Mouse (Mus musculus): ENCODE data around the gene B430305J03Rik. TPM values are rescaled to one million over a fixed set of nuclear protein-coding genes. Genes with fewer than 3 reads are reported as not detected.

B430305J03Rik gene
- not detected in 2 replicates for polyA plus RNA-seq (2016; fragmentation: Nextera tagmentation; extraction: Ambion mirVana)

DNA sequence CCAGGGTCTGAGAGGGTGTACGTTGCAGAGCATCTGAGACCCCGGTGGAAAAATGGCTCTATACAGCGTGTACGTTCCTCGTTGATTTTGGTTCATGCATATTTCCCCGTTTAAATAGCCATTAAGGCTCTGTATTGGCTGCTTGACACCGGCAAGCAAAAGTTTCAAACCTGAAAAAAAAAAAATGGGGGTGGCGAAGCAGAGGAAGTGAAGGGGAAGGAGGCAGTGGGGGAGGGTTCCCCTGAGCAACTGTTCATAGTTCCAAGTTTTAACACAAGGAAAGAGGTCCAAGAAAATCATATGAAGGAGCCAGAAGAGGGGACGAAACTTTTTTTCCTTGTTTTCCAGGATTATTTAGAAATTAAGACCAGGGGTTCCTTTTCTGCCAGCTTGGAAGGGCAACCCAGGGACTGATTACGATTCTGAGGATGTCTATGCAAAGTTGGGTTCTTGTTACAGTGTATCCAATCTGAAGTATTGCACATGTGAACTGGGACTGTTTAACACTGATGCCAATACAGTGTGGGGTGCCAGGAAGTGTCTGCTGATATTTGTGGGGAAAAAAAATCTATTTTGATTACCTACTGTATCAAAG, at the start of gene B430305J03Rik:
Gene B430305J03Rik, minus strand, starts transcription at position 173 of the 595 bp plus-strand sequence.
- Histone ChIP-seq H3K4me3 (peak within 1 kb of the TSS; percentile 70), H3K36me3 (peaks cover 9% of the 10 kb centered on the region; the same call in 1 of the 2 replicates), H3K4me1 (replicated peaks) (peaks cover 31% of the 10 kb centered on the region), H3K9me3 (no peaks in the 10 kb centered on the region), H3K27me3 (ENCODE audit: insufficient read depth, poor library complexity, severe bottlenecking) (no peaks in the 10 kb centered on the region), H3K27ac (peak within 1 kb of the TSS; percentile 96)
- no peak for DNase-seq (ENCODE audit: low spot score)
- 4% methylated on average over 10 of the region's 10 CpGs for WGBS

DNA sequence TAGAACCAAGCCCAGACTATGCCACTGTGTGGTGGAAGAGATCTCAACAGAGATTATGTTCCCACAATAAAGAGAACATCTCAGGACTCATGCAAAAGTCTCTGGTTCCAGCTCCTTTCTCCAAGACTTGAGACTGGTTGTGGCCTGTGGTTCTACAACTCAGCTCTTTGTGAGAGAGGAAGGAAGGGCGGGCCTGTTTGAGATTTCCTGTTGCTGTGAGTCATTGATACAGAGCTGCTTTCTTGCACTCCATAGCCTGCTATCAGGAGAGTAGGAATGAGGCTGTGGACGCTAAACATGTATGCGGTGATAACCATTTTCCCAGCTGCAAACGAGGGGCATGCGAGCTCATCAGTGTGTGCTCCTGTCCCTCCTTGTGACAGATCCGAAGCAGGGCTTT, 43.9 kb upstream of the B430305J03Rik start:
- WGBS, result 86% methylated on average over 6 of the region's 6 CpGs
- no peak overlapping the region for H3K4me3 ChIP-seq
- H3K27ac ChIP-seq, result no peak overlapping the region
- no peak for DNase-seq (ENCODE audit: low spot score)
- H3K27me3 ChIP-seq (ENCODE audit: insufficient read depth, poor library complexity, severe bottlenecking), result no peaks in the 10 kb centered on the region
- H3K9me3 ChIP-seq, result no peaks in the 10 kb centered on the region
- H3K4me1 ChIP-seq (replicated peaks), result no peaks in the 10 kb centered on the region
- no peaks in the 10 kb centered on the region for H3K36me3 ChIP-seq

DNA sequence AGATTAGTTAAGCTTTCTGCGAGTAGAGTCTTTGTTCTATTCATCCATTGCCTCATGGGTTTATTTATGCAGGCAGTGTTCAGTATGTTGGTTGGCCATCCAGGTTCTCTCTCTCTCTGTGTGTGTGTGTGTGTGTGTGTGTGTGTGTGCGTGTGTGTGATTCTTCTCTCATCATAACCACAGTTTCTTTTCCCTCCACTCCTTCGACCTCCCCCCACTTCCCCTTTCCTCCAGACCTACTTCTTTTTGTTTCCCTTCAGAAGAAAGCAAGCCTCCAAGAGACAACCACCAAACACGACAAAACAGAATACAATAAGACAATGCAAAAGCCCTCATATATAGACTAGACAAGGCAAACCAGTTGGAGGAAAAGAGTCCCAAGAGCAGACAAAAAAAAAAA, 41.2 kb upstream of the B430305J03Rik start:
- no peaks in the 10 kb centered on the region for H3K4me1 ChIP-seq (replicated peaks)
- no peaks in the 10 kb centered on the region for H3K9me3 ChIP-seq
- H3K27ac ChIP-seq, result no peak overlapping the region
- DNase-seq (ENCODE audit: low spot score), result no peak
- no peaks in the 10 kb centered on the region for H3K36me3 ChIP-seq
- H3K4me3 ChIP-seq, result no peak overlapping the region
- H3K27me3 ChIP-seq (ENCODE audit: insufficient read depth, poor library complexity, severe bottlenecking), result no peaks in the 10 kb centered on the region
- 85% methylated on average over 4 of the region's 4 CpGs for WGBS

DNA sequence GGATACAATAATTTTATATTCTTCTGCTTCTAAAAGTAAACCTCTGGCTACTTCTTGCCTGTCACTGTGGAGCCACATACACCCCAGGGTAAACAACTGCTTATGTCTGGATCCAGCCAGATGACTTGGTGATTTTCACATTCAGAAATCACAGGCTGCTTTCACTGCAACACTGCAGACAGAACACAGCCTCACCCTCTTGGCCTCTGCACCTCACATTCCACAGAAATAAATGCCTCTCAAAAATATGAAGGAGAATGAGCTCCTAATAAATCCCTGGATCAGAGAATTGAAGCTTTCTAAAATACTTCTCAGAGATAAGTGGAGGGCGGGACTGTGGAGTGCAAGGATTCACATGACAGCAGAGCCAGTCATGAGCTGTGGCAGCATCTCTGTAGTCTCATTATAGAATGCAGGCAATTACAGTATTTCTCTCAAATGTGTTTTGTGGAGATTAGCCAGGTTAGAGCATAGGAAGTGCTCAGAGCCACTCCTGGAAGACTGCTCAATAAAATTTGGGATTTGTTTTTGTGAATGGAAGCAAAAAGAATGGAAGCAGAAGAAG, 35.2 kb upstream of the B430305J03Rik start:
- Histone ChIP-seq H3K4me3 (no peak overlapping the region), H3K36me3 (no peaks in the 10 kb centered on the region), H3K27me3 (ENCODE audit: insufficient read depth, poor library complexity, severe bottlenecking) (no peaks in the 10 kb centered on the region), H3K9me3 (no peaks in the 10 kb centered on the region), H3K27ac (no peak overlapping the region), H3K4me1 (replicated peaks) (peaks cover 12% of the 10 kb centered on the region)
- WGBS, result 66% methylated on average over 1 of the region's 1 CpGs
- DNase-seq (ENCODE audit: low spot score), result no peak

DNA sequence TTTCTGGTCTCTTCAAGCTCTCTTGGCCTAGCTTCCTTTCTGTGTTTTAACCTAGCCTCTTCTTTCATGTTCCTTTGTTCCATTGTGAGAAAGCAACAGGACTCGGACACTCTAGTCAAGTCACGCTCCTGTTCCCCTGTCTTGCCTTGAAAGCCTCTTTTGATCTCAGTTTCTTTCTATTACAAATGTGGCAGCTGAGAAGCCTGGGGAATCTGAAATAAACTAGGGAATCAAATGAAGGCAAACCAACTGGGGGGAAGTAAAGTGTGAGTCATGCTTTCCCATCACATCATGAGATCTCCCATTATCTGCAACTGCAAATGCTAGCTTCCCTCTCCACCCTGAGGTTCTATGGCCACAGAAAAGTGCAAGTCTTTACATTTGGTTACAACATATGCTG, 31.0 kb upstream of the B430305J03Rik start:
- 21% methylated on average over 2 of the region's 2 CpGs for WGBS
- H3K4me1 ChIP-seq (replicated peaks), result peaks cover 19% of the 10 kb centered on the region
- H3K27me3 ChIP-seq (ENCODE audit: insufficient read depth, poor library complexity, severe bottlenecking), result no peaks in the 10 kb centered on the region
- no peak overlapping the region for H3K4me3 ChIP-seq
- DNase-seq (ENCODE audit: low spot score), result no peak
- no peaks in the 10 kb centered on the region for H3K9me3 ChIP-seq
- H3K36me3 ChIP-seq, result no peaks in the 10 kb centered on the region
- H3K27ac ChIP-seq, result peak overlapping the region; percentile 45; the same call in 1 of the 2 replicates

DNA sequence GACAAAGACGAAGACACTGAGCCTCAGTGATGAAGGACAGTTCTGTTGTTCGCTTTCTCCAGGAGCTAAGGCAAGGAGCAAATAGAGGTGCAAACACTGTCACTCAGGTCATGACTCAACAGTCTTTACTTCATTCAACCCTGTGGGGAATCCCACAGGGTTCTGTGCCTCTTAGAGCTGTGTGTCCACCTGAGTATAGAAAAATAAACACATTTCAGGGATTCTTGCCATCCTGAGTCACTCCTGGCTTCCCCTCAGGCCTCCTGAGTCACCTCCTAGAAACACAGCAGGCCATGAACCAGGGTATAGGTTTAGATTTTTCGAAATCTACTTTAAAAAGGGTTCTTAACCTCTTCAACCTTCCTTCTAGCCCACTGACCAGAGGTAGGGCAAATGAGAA, 29.6 kb upstream of the B430305J03Rik start:
- Histone ChIP-seq H3K4me3 (no peak overlapping the region), H3K9me3 (no peaks in the 10 kb centered on the region), H3K27ac (no peak overlapping the region), H3K36me3 (no peaks in the 10 kb centered on the region), H3K27me3 (ENCODE audit: insufficient read depth, poor library complexity, severe bottlenecking) (no peaks in the 10 kb centered on the region), H3K4me1 (replicated peaks) (peaks cover 19% of the 10 kb centered on the region)
- no peak for DNase-seq (ENCODE audit: low spot score)
- WGBS, result 79% methylated on average over 3 of the region's 3 CpGs

DNA sequence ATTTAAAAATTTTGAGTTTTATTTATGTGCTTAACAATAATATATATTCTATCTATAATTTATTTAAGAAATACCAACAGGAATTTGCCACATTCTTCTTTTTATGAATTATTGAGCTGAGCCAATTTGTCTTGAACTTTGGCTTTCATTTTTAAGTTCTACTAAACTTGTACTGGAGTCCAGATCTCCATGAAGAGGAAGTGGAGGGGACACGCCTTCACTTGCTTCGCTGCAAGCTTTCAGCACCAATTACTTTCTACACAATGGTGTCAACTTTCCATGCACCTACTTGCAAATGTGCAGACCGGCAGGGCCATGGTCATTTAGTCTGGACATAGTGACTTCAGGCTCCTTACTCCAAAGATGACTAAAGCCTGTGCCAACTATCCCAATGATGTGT, 27.8 kb upstream of the B430305J03Rik start:
- WGBS, result 62% methylated on average over 3 of the region's 3 CpGs
- Histone ChIP-seq H3K9me3 (no peaks in the 10 kb centered on the region), H3K36me3 (no peaks in the 10 kb centered on the region), H3K4me1 (replicated peaks) (peaks cover 19% of the 10 kb centered on the region), H3K27ac (no peak overlapping the region), H3K4me3 (no peak overlapping the region), H3K27me3 (ENCODE audit: insufficient read depth, poor library complexity, severe bottlenecking) (no peaks in the 10 kb centered on the region)
- DNase-seq (ENCODE audit: low spot score), result no peak

DNA sequence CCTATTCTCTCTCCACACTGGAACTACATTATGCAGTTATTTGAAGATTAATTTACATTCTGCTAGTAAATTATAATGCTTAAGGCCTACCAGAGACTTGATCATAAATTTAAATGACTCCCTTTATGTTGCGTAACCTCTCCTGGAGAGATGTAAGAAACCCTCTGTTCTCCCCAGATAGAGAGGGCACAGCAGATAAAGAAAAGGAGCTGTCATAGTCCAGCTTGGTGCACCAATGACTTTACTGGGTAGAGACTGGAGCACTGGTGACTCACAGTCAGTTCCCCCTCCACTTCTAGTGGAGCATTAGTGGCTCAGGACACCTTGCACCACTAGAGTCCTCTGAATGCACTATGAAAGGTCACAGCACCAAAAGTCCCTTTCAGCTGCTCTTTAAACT, 27.1 kb upstream of the B430305J03Rik start:
- H3K9me3 ChIP-seq, result no peaks in the 10 kb centered on the region
- no peaks in the 10 kb centered on the region for H3K36me3 ChIP-seq
- no peaks in the 10 kb centered on the region for H3K27me3 ChIP-seq (ENCODE audit: insufficient read depth, poor library complexity, severe bottlenecking)
- H3K4me3 ChIP-seq, result no peak overlapping the region
- peaks cover 19% of the 10 kb centered on the region for H3K4me1 ChIP-seq (replicated peaks)
- DNase-seq (ENCODE audit: low spot score), result no peak
- WGBS, result 81% methylated on average over 1 of the region's 1 CpGs
- H3K27ac ChIP-seq, result no peak overlapping the region

DNA sequence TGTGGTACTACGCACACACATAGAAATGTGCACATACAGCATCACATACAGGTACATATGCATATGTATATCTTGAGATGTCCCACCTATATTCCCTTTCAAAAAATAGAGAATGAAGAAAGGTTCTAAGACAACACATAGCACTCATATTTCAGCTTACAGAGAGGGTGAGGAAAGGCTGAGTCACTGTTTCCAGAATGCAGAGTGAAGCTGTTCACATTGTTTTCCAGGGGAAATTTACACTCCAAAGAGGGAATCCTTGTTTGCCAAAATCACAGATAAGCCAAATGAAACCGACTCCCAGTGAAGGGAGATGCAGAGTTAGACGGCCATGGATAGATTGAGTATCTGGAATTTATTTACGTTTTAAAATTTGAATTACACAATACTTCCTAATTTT, 25.8 kb upstream of the B430305J03Rik start:
- Histone ChIP-seq H3K4me1 (replicated peaks) (peaks cover 12% of the 10 kb centered on the region), H3K27me3 (ENCODE audit: insufficient read depth, poor library complexity, severe bottlenecking) (no peaks in the 10 kb centered on the region), H3K4me3 (no peak overlapping the region), H3K27ac (no peak overlapping the region), H3K9me3 (no peaks in the 10 kb centered on the region), H3K36me3 (no peaks in the 10 kb centered on the region)
- WGBS, result 84% methylated on average over 4 of the region's 4 CpGs
- DNase-seq (ENCODE audit: low spot score), result no peak

DNA sequence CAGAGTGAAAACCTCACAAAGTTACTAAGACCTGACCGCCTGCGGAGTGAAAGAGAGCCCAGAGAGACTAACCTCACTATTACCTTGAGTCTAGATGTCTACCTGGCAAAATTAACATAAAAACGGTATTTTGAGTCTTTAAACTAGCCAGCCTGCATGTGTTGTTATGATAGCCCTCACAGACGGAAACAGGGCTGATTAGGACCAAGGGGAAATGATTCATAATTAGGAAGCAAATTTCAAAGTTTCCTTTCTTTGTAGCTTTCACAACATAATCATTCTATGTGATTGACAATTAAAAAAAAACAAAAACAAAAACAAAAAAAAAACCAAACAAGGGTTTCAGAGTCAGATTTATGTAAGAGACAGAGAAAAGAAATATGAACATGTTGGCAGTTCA, 20.6 kb upstream of the B430305J03Rik start:
- H3K27ac ChIP-seq, result no peak overlapping the region
- H3K4me1 ChIP-seq (replicated peaks), result no peaks in the 10 kb centered on the region
- no peaks in the 10 kb centered on the region for H3K36me3 ChIP-seq
- 85% methylated on average over 4 of the region's 4 CpGs for WGBS
- no peaks in the 10 kb centered on the region for H3K27me3 ChIP-seq (ENCODE audit: insufficient read depth, poor library complexity, severe bottlenecking)
- H3K4me3 ChIP-seq, result no peak overlapping the region
- H3K9me3 ChIP-seq, result no peaks in the 10 kb centered on the region
- no peak for DNase-seq (ENCODE audit: low spot score)

DNA sequence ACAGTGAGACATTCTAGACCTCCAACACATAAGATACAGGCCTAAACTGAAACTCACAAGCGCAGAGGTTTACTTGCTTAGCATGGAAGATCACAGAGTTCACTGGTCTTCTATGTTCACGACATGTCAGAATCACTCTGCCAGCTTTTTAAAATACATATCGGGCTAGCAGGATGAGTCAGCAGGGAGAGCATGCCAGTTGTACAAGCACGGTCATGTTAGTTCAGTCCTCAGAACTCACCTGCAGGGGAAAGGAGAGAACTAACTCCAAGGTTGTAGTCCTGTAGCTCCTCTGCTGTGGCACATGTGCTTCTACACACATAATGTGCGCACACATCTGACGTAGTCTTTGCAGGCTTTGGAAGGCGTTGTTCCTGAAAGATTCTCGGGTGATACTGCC, 10.2 kb upstream of the B430305J03Rik start:
- Histone ChIP-seq H3K4me3 (no peak overlapping the region), H3K27me3 (ENCODE audit: insufficient read depth, poor library complexity, severe bottlenecking) (no peaks in the 10 kb centered on the region), H3K4me1 (replicated peaks) (no peaks in the 10 kb centered on the region), H3K36me3 (no peaks in the 10 kb centered on the region), H3K27ac (no peak overlapping the region), H3K9me3 (no peaks in the 10 kb centered on the region)
- no peak for DNase-seq (ENCODE audit: low spot score)
- WGBS, result 92% methylated on average over 8 of the region's 8 CpGs

DNA sequence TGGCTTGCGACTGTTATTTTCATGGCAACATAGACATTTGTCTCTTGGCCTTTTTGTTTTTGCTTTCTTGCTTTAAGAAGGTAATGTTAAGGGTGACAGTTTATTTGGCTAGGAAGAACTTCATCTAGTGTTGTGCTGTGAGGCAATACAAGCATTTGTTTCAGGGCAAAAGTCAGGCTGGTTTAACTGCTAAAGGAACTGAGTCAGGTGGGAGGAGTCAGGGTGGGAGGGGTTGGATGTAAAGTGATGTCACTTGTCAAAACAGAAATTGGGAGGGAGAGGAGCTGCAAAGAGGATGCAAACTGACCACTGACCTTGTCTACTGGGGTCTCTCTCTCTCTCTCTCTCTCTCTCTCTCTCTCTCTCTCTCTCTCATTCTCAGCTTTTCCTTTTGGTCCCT, 2.7 kb upstream of the B430305J03Rik start:
- Histone ChIP-seq H3K27me3 (ENCODE audit: insufficient read depth, poor library complexity, severe bottlenecking) (no peaks in the 10 kb centered on the region), H3K9me3 (no peaks in the 10 kb centered on the region), H3K27ac (no peak overlapping the region), H3K4me3 (no peak overlapping the region), H3K4me1 (replicated peaks) (peaks cover 27% of the 10 kb centered on the region), H3K36me3 (peaks cover 9% of the 10 kb centered on the region; the same call in 1 of the 2 replicates)
- 89% methylated on average over 1 of the region's 1 CpGs for whole genome bisulfite sequencing
- DNase-seq (ENCODE audit: low spot score), result no peak

DNA sequence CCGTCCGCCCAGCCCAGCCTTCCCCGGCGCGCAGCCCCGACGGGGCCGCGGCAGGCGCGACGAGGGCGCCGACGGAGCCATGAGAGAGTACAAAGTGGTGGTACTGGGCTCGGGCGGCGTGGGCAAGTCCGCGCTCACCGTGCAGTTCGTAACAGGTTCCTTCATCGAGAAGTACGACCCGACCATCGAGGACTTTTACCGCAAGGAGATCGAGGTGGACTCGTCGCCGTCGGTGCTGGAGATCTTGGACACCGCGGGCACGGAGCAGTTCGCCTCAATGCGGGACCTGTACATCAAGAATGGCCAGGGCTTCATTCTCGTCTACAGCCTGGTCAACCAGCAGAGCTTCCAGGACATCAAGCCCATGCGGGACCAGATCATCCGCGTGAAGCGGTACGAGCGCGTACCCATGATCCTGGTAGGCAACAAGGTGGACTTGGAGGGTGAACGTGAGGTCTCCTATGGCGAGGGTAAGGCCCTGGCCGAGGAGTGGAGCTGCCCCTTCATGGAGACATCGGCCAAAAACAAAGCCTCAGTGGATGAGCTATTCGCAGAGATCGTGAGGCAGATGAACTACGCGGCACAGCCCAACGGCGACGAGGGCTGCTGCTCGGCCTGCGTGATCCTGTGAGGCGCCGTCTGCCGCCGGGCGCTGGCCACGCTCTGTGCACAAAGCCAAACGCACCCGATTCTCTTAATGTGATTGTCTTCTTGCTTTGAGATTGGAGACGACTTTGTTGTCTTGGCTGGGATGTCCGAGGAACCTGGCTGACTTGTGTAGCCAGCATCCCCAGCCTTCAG, 573 bp downstream of the B430305J03Rik start:
- no peaks in the 10 kb centered on the region for H3K27me3 ChIP-seq (ENCODE audit: insufficient read depth, poor library complexity, severe bottlenecking)
- H3K9me3 ChIP-seq, result no peaks in the 10 kb centered on the region
- peaks cover 9% of the 10 kb centered on the region; the same call in 1 of the 2 replicates for H3K36me3 ChIP-seq
- peaks cover 31% of the 10 kb centered on the region for H3K4me1 ChIP-seq (replicated peaks)
- under 1% methylated on average over 68 of the region's 68 CpGs for WGBS
- H3K4me3 ChIP-seq, result peak overlapping the region; percentile 70
- peak; percentile 60 for DNase-seq (ENCODE audit: low spot score)
- peak overlapping the region; percentile 96 for H3K27ac ChIP-seq

Measured in hindbrain, embryonic 10.5 days (tissue).